Mouse (Mus musculus): ENCODE results near the gene Tmem267.
"Not testable (repeated sequence)": the region's sequence is repeated elsewhere in the genome, so short reads cannot be mapped to it uniquely, and the experiment has no call there.

- not testable (repeated sequence) for TF ChIP-seq CTCF, POLR2A (IDR thresholded peaks at IDR 0.05; ENCODE audit: insufficient read depth, low read depth, low read length)
Observed at GRCm38 (mm10) chr13:119494938-119495337, 7.1 kb downstream of the Tmem267 start.

Data from olfactory bulb, adult 2 months (tissue).